Mouse (Mus musculus) thymus, adult 18-20 months (tissue): Measurements from ENCODE around the gene Cdc42bpb.

Source experiments
- DNase-seq, 2 experiments: peaks; one replicate each; pipeline ENCODE4 v3.0.0; 2022; ENCODE audit warnings: mixed read lengths in 2 of 2

Cdc42bpb gene

GRCm38 (mm10) chr12:111377376-111377973 lies at the start of gene Cdc42bpb:
Gene Cdc42bpb (minus strand): TSS chr12:111377718.
- peak; percentile 17 to 18 for DNase-seq

- peak; percentile 47 to 57 for DNase-seq
Measured at GRCm38 (mm10) chr12:111425789-111426460, 48.4 kb upstream of the Cdc42bpb start.

- peak in 1 of 2 experiments; percentile 18 for DNase-seq
Measured at GRCm38 (mm10) chr12:111425258-111425657, 47.7 kb upstream of the Cdc42bpb start.

- DNase-seq: no peak
Measured at GRCm38 (mm10) chr12:111424547-111424946, 47.0 kb upstream of the Cdc42bpb start.

- no peak for DNase-seq
Measured at GRCm38 (mm10) chr12:111423570-111424129, 46.1 kb upstream of the Cdc42bpb start.

- no peak for DNase-seq
Measured at GRCm38 (mm10) chr12:111422852-111423251, 45.3 kb upstream of the Cdc42bpb start.

- no peak for DNase-seq
Measured at GRCm38 (mm10) chr12:111420946-111421709, 43.6 kb upstream of the Cdc42bpb start.

GRCm38 (mm10) chr12:111419918-111420317 lies 42.4 kb upstream of the Cdc42bpb start:
- no peak for DNase-seq

GRCm38 (mm10) chr12:111416921-111417779 lies 39.6 kb upstream of the Cdc42bpb start, which contains the start of gene Exoc3l4:
Gene Exoc3l4 (plus strand): TSS chr12:111417017.
- no peak for DNase-seq

- DNase-seq: peak; percentile 39 to 40
Measured at GRCm38 (mm10) chr12:111413300-111413699, 35.8 kb upstream of the Cdc42bpb start.

GRCm38 (mm10) chr12:111412581-111413284 lies 35.2 kb upstream of the Cdc42bpb start:
- no peak for DNase-seq

- DNase-seq: no peak
Measured at GRCm38 (mm10) chr12:111411631-111412355, 34.3 kb upstream of the Cdc42bpb start.

- DNase-seq: no peak
Measured at GRCm38 (mm10) chr12:111409583-111409982, 32.1 kb upstream of the Cdc42bpb start.

- no peak for DNase-seq
Measured at GRCm38 (mm10) chr12:111406622-111407021, 29.1 kb upstream of the Cdc42bpb start, which contains the start of gene Lbhd2. Gene Lbhd2 (plus strand): TSS chr12:111406809.

GRCm38 (mm10) chr12:111404880-111405279 lies 27.4 kb upstream of the Cdc42bpb start:
- DNase-seq: no peak

- DNase-seq: no peak
Measured at GRCm38 (mm10) chr12:111401454-111402184, 24.1 kb upstream of the Cdc42bpb start.

- DNase-seq: no peak
Measured at GRCm38 (mm10) chr12:111396997-111397396, 19.5 kb upstream of the Cdc42bpb start.

GRCm38 (mm10) chr12:111394008-111394407 lies 16.5 kb upstream of the Cdc42bpb start:
- no peak for DNase-seq

GRCm38 (mm10) chr12:111387146-111387545 lies 9.6 kb upstream of the Cdc42bpb start:
- no peak for DNase-seq

- DNase-seq: no peak
Measured at GRCm38 (mm10) chr12:111386642-111387120, 9.2 kb upstream of the Cdc42bpb start.
